Mouse (Mus musculus): ENCODE data around the gene Ranbp17.

- TF ChIP-seq CTCF (IDR thresholded peaks at IDR 0.05; ENCODE audit: low read depth, low read length): no peak
- TF ChIP-seq POLR2A (IDR thresholded peaks at IDR 0.05; ENCODE audit: borderline replicate concordance, low read depth, low read length): no peak
Observed at GRCm38 (mm10) chr11:33485746-33486145, 27.8 kb downstream of the Ranbp17 start.
